Mouse (Mus musculus) heart, postnatal 0 days (tissue): ENCODE data around the gene Arrb1.

Experiments
- CTCF ChIP-seq: IDR thresholded peaks from 2 replicates; pipeline ENCODE4 v1.5.1; 2016; ENCODE audit warnings: antibody characterized with exemption, control low read depth, low read depth
- EP300 ChIP-seq: IDR thresholded peaks from 2 replicates; pipeline ENCODE4 v1.6.1; 2016; ENCODE audit warnings: antibody characterized with exemption, low read depth

GRCm38 (mm10) chr7:99592669-99593068 lies 57.4 kb downstream of the Arrb1 start:
- TF ChIP-seq CTCF, result no peak
- TF ChIP-seq EP300, result no peak
